Mouse (Mus musculus) inflammation-experienced regulatory T-cells, adult 6 months (primary cell): ENCODE data around the gene RPS10-NUDT3. TPM values are rescaled to one million over a fixed set of nuclear protein-coding genes. Genes with fewer than 3 reads are reported as not detected.

Experiments
- ATAC-seq: one replicate; pipeline ENCODE4 v1.8.0; 2017
- polyA plus RNA-seq, 3 experiments: library from polyadenylated mRNA; unstranded; fragments of 100-300 nt; shearing (Covaris generic); gene quantifications; one replicate each; pipeline ENCODE4 v1.2.1; 2017

The RPS10-NUDT3 gene
- polyA plus RNA-seq: not detected

- peak; percentile 93 for ATAC-seq
Observed at GRCm38 (mm10) chr17:27634871-27635574, at the start of gene RPS10-NUDT3. Gene RPS10-NUDT3 (minus strand): TSS chr17:27635222.

GRCm38 (mm10) chr17:27678924-27679813, 44.1 kb upstream of the RPS10-NUDT3 start:
- ATAC-seq: no peak

GRCm38 (mm10) chr17:27677756-27678155, 42.7 kb upstream of the RPS10-NUDT3 start:
- no peak for ATAC-seq

GRCm38 (mm10) chr17:27676270-27676669, 41.2 kb upstream of the RPS10-NUDT3 start:
- no peak for ATAC-seq

- no peak for ATAC-seq
Observed at GRCm38 (mm10) chr17:27675453-27675852, 40.4 kb upstream of the RPS10-NUDT3 start.

GRCm38 (mm10) chr17:27673945-27674344, 38.9 kb upstream of the RPS10-NUDT3 start:
- no peak for ATAC-seq

- ATAC-seq: no peak
Observed at GRCm38 (mm10) chr17:27671720-27672119, 36.7 kb upstream of the RPS10-NUDT3 start.

- ATAC-seq: peak; percentile 36
Observed at GRCm38 (mm10) chr17:27658767-27659166, 23.7 kb upstream of the RPS10-NUDT3 start.

GRCm38 (mm10) chr17:27657123-27657522, 22.1 kb upstream of the RPS10-NUDT3 start:
- ATAC-seq: no peak

GRCm38 (mm10) chr17:27656414-27656813, 21.4 kb upstream of the RPS10-NUDT3 start:
- ATAC-seq: no peak

GRCm38 (mm10) chr17:27656011-27656399, 21.0 kb upstream of the RPS10-NUDT3 start:
- peak; percentile 38 for ATAC-seq

- ATAC-seq: peak; percentile 74
Observed at GRCm38 (mm10) chr17:27655089-27656010, 20.3 kb upstream of the RPS10-NUDT3 start, which contains the start of gene Pacsin1. Gene Pacsin1 (plus strand): TSS chr17:27655509.

GRCm38 (mm10) chr17:27653253-27653959, 18.4 kb upstream of the RPS10-NUDT3 start:
- no peak for ATAC-seq

GRCm38 (mm10) chr17:27652046-27652790, 17.2 kb upstream of the RPS10-NUDT3 start:
- ATAC-seq: peak; percentile 41

- no peak for ATAC-seq
Observed at GRCm38 (mm10) chr17:27650586-27650985, 15.6 kb upstream of the RPS10-NUDT3 start.

- ATAC-seq: peak; percentile 73
Observed at GRCm38 (mm10) chr17:27650160-27650559, 15.1 kb upstream of the RPS10-NUDT3 start.

GRCm38 (mm10) chr17:27645807-27646206, 10.8 kb upstream of the RPS10-NUDT3 start:
- no peak for ATAC-seq

GRCm38 (mm10) chr17:27644572-27644971, 9.6 kb upstream of the RPS10-NUDT3 start:
- ATAC-seq: no peak

- no peak for ATAC-seq
Observed at GRCm38 (mm10) chr17:27643756-27644155, 8.7 kb upstream of the RPS10-NUDT3 start.

- ATAC-seq: no peak
Observed at GRCm38 (mm10) chr17:27643101-27643500, 8.1 kb upstream of the RPS10-NUDT3 start.

GRCm38 (mm10) chr17:27642491-27643062, 7.6 kb upstream of the RPS10-NUDT3 start:
- ATAC-seq: no peak
